Mouse (Mus musculus): ENCODE measurements around the gene Nup62. TPM values are rescaled to one million over a fixed set of nuclear protein-coding genes. Genes with fewer than 3 reads are reported as not detected.

Nup62 gene
- total RNA-seq, 2 experiments from 2014 or later = 28.0 to 35.3 TPM

- peak; percentile 98 for DNase-seq
Observed at GRCm38 (mm10) chr7:44848561-44849415, 32.9 kb downstream of the Nup62 start, which contains the start of the genes Akt1s1 and Tbc1d17. Gene Akt1s1 (plus strand): TSS chr7:44848991. Gene Tbc1d17 (minus strand): TSS chr7:44849079.

DNA sequence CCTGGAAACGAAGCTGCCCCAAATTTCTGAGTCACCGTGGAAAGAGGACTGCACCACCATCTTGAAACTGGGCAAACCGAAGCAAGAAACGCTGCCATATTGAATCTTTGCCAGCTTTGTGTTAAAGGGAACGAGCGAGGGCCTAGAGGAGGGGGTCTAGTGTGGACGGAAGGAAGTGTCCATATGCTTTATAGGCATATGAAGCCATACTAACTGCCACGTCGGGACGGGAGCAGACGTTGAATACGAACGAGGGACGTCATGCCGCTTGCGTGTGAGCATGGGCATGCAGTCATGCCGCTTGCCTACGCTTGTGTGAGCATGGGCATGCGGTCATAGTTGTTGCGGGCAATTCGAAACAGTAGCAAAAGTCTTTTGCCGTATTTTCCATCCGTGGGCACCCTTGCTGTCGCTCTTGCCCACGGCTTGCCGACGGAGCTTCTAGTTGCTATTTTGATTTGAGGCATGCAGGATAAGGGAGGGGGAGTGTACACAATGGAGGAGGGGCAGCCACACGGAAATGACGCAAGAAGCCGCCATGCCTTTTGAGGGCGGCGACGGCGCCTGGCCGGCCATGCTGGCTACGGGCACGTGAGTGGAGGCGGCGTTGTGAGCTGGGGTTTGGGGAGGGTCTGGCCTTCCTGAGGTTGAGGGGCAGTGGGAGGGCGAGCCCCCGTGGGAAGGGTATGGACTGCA lies 33.7 kb downstream of the Nup62 start:
- peak; percentile 86 for DNase-seq

DNA sequence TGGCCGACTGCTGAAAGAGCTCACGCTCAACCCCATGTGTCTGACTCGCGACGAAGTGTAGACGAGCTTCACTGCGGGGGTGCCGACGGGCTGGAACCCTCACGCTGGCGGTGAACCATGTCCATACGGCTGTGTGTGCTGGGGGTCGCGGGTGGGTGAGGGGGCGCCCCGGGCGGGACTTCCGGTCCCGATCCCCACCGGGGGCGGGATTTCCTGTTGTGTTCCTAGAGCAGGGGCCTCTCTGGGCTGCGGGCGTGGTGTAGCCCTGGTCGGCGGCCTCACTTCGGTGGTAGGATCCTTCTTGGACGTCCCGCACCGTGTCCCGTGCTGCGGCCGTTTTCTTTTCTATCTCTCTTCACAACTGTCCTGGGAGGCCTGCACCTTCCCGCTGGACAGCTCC lies 34.3 kb downstream of the Nup62 start:
- peak; percentile 78 for DNase-seq

DNA sequence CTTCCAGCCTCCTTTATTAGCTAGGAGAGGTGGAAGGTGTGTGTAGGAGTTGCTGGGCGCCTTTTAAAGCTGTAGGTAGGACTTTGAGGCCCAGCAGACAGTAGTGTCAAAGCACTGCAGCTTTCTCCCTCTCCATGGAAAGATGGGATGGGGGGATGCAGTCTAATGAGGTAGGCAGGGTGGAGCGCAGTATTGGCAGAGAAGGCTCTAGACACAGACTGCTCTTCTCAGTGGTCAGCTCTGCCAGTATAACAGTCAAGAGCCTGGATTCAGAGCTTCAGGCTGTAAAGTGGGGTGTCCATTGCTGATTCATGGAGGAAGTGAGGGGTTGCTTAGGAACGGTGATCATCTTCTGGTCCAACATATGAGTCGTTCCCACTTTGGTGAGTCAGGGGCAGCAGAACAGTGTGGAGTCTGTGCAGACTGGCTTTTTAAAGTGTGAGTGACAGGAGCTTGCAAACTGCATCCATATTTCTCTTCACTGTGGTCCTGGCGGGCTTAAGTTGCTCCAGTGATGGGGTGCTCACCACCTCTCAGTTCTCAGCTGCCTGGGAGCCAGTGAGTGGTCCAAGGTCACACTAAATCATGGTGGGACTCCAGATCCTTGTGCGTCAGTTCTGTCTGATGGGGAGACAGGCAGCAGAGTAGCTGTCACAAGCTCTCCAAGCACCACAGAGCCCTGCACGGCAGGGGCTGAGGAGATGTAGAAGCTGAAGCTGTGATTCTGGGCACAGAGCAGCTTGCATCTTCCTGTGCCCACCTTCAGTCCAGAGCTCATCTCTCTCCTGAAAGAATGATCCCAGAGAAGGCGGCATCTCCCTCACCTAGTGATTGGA lies 35.1 kb downstream of the Nup62 start:
- no peak for DNase-seq

GRCm38 (mm10) chr7:44851625-44852234 lies 35.8 kb downstream of the Nup62 start:
- DNase-seq = no peak

- DNase-seq = no peak
Observed at GRCm38 (mm10) chr7:44852259-44853027, 36.6 kb downstream of the Nup62 start.

DNA sequence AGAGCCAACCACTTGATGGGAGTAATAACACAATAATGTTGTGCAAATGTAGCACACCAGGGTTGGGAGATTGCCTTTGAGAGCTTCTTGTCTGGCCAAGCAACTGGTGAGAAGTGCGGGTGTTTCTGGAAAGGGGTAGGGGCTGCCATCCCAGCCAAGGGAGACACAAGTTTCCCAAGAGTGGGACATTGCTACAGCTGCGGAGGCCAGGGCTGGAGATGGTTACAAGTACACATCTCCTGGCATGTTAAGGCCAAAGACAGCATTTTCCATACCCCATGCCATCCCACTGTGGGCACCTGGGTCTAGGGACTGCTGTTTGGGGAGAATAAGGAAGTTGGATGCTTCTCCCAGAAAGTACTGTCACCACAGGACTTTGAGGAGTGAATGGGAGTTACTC lies 37.2 kb downstream of the Nup62 start:
- no peak for DNase-seq

DNA sequence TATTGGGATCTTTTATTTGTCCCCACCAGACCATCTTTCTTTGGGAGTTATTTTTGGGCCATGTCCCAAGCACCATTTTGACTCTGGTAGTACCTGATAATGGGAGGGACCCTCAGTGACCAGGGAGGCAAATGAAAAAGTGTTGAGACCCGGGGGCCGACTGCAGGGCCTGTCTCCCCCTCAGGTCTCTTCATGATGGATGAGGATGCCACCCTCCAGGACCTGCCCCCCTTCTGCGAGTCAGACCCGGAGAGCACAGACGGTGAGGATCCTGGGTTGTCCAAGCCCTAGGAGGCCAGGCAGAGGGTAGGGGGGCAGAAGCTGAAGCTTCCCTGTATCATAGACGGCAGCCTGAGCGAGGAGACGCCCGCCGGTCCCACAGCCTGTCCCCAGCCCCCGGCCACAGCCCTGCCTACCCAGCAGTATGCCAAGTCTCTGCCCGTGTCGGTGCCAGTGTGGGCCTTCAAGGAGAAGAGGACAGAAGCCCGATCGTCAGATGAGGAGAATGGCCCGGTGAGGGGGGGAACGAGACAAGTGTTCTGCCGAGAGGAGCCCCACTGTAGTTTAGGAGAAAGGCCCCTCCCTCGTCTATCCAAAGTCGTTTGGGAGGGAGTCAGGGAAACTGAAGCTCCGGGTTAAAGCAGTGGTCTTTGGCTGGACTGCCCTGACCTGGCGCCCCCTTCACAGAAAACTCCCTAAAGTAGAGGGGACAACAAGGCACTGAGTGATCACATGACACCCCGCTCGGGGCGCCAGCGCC lies 37.9 kb downstream of the Nup62 start:
- no peak for DNase-seq

DNA sequence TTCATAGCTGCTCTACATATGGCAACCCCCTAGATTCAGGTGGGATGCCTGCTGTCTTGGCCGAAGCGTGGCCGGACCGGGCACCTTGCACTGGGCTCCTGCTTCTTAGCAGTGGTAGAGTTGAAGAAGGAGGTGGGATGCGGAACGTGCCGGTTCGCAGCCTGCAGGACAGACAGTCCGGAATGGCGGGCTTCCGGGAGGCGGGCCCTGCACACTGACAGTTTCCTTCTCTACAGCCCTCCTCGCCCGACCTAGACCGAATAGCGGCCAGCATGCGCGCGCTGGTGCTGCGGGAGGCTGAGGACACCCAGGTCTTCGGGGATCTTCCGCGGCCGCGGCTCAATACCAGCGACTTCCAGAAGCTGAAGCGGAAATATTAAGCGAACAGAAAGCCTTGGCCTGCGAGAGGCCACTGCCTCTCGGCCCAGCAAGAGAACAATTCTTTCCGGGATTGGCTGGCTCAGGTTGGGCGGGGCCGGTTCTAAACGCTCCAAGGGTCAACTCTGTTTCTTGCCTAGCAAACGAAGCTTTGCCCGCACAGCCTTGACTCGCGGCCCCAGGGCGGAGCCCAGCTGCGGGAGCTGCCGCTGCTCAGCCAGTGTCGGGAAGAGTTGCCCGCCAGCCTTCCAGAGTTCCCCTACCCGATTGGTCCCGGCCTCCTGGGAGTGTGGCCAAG lies 38.6 kb downstream of the Nup62 start:
- peak; percentile 80 for DNase-seq

DNA sequence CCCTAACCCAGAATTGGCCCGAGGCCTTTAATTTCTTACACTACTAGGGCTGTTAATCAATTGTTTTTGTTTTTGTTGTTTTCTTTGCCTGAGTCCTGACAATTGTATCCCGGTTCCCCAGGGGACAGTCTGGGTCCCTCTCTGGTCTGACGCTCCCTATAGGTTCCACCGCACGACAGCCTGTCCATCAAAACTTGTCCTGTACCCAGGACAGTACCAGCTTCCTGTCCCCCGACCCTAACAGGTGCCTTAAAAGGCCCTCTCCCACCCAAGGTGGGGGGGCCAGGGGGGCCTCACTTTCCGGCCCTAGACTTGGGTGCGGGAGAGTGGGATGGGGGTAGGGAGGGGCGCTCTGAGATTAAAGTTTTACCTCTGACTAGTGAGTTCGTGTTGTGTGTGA lies 39.1 kb downstream of the Nup62 start:
- DNase-seq = no peak

DNA sequence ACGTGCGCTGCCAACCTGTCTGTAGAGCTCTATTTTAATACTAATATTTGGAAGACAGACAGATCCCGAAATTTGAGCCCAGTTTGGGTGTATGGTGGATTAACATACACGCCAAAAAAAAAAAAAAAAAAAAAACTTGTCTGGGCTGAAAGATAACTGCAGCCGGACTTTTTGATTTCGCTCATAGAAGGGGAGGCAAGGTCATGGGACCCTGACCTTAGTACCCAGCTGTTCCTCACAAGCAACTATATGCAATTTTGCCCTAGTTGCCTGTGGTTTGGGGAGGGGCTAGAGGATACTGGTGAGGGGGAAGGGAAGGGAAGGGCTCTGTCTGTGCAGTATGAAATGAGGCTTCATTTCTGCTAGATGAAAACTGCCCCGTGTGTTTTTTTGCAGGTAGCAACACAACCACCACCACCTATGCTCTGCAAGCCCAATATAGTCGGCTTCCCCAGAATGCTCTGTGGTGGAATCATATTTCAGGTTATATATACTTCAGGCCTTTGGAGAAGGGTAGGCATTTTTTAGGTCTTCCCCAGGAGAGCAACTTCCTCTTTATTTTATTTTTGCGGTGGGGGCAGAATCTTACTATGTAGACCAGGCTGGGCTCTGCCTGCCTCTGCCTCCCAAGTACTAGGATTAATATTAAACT lies 40.5 kb downstream of the Nup62 start:
- DNase-seq = no peak

DNA sequence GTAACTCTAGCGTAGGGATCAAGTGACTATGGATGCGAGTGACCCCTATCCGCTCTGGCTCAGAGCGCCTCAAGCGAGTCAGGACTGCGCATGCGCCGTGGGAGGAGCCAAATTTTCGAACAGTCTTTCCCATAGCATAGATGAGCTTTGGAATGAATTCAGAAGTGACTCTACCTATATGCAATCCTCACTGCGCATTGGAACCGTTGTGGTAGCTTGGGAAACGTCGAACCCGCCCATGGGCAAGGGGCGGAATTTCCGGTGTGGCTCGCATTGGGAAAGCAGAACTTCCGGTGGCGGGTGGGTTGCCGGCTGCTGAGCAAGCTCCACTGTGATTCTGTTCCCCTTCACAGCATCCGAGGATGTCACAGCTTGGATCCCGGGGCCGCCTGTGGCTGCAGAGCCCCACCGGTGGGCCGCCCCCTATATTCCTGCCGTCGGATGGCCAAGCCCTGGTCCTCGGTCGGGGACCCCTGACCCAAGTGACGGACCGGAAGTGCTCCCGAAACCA lies 41.2 kb downstream of the Nup62 start, which contains the start of gene Pnkp:
Gene Pnkp, plus strand, starts transcription at position 98 of the 511 bp plus-strand sequence.
- DNase-seq = peak; percentile 75

DNA sequence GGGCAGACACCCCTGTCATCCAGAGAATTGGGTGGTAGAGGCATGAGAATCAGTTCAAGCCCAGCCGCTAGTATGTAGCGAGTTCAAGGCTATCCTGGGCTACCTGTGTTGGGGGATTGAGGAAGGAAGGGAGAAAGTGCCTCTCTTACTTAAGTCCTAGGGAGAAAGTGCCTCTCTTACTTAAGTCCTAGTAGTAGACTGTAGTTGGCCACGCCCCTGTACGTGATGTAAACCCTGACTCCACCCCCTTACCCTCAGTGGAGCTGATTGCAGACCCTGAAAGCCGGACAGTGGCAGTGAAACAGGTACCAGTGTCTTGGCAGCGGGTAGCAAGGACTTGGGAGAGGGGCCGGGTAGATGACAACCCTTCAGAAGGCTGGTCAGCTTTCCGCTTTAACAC lies 42.0 kb downstream of the Nup62 start:
- DNase-seq = no peak

DNA sequence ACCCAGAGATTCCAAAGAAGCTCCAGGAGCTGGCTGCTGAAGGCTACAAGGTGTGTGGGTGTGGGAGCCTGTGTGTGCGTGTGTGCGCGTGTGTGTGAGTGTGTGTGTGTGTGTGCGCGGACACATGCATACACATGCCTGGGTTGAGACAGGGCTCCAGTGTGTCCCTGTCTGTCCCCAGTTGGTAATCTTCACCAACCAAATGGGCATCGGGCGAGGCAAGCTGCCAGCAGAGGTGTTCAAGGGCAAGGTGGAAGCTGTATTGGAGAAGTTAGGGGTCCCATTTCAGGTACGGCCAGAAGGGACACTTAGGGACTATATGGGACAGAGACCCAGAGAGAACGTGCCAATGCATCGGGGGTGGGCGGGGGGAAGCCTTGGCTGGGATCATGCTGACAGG lies 44.0 kb downstream of the Nup62 start:
- no peak for DNase-seq

DNA sequence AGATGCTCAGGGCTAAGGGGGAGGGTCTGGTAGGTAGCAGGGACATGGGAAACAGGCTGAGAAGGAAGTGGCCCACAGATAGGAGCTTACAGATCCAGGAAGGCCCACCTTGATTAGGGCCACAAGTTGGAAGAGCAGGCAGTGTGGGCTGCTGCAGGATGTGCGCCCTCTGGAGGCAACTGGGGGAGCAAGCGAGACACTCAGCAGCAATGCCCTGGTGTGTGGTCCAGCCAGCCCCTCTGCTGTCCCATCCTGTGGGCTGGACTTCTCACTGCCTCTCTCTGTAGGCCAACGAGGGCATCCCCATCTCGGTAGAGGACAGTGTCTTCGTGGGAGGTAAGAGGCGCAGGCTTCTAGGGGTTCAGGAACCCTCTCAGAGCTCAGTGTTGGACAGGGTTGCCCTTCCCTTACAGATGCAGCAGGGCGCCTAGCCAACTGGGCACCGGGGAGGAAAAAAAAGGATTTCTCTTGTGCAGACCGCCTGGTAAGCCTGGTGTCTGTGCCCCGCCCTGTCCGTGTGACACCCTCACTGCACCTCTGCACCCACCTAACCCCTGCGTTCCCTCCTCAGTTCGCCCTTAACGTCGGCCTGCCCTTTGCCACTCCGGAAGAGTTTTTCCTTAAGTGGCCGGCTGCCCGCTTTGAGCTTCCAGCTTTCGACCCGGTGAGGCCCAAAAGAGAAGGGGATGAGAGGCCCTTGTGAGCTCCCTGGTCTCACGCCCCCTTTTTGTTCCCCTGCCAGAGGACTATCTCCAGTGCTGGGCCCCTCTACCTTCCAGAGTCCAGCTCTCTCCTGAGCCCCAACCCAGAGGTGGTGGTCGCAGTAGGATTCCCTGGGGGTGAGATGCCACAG lies 44.9 kb downstream of the Nup62 start:
- DNase-seq = peak; percentile 85

GRCm38 (mm10) chr7:44861429-44861816 lies 45.5 kb downstream of the Nup62 start:
- DNase-seq = no peak

DNA sequence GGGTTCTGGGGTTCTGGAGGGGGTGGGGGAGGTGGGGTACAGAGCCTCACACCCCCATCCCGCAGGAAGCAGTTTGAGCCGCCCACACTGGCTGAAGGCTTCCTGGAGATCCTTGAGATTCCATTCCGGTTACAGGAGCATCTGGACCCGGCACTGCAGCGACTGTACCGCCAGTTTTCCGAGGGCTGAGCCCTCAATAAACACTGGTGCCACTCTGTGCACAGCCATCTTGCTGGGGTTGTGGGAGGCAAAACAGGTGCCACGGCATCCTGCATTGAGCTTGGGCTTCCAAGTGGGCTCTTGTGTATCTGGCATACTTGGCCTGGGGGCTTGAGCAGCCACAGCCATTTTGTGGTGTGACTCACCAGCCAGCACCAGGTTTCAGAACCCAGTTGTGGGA lies 46.5 kb downstream of the Nup62 start:
- DNase-seq = no peak

GRCm38 (mm10) chr7:44863210-44863609 lies 47.3 kb downstream of the Nup62 start:
- DNase-seq = no peak

Measured in gastrocnemius, postnatal 10 days (tissue).